Mouse (Mus musculus) liver, embryonic 15.5 days (tissue): ENCODE data around the gene Smlr1. TPM values are rescaled to one million over a fixed set of nuclear protein-coding genes. Genes with fewer than 3 reads are reported as not detected.
A peak's percentile ranks its signal among the peaks of the same experiment; 100 is the strongest.

Experiments used
- ATAC-seq: fragments of 200-750 bp; cut with Nextera tagmentation; 2 replicates; pipeline ENCODE4 v1.8.0; 2017; ENCODE audit warnings: moderate number of reproducible peaks, mild to moderate bottlenecking, moderate library complexity; ENCODE audit not compliant: insufficient read depth
- H3K27ac ChIP-seq: fragments of 300-500 bp; sonication (generic); replicated peaks from 2 replicates; pipeline ENCODE4 v1.5.1; 2015; ENCODE audit warnings: mild to moderate bottlenecking, inconsistent platforms
- H3K27me3 ChIP-seq: fragments of 300-500 bp; sonication (generic); 2 replicates; pipeline ENCODE4 v1.6.1; 2015; ENCODE audit warnings: mild to moderate bottlenecking, inconsistent platforms
- H3K36me3 ChIP-seq: fragments of 300-500 bp; sonication (generic); replicated peaks from 2 replicates; pipeline ENCODE4 v1.6.1; 2015; ENCODE audit warnings: moderate library complexity, mild to moderate bottlenecking, inconsistent platforms
- H3K4me1 ChIP-seq: fragments of 300-500 bp; sonication (generic); replicated peaks from 2 replicates; pipeline ENCODE4 v1.6.1; 2015; ENCODE audit warnings: inconsistent platforms
- H3K4me2 ChIP-seq: fragments of 300-500 bp; sonication (generic); 2 replicates; pipeline ENCODE4 v1.6.1; 2015; ENCODE audit warnings: moderate library complexity, mild to moderate bottlenecking, inconsistent platforms
- H3K4me3 ChIP-seq: fragments of 300-500 bp; sonication (generic); replicated peaks from 2 replicates; pipeline ENCODE4 v1.5.1; 2015; ENCODE audit warnings: mild to moderate bottlenecking, inconsistent platforms
- H3K9ac ChIP-seq: fragments of 300-500 bp; sonication (generic); 2 replicates; pipeline ENCODE4 v1.6.1; 2015; ENCODE audit warnings: moderate library complexity, mild to moderate bottlenecking, inconsistent platforms
- H3K9me3 ChIP-seq: fragments of 300-500 bp; sonication (generic); replicated peaks from 2 replicates; pipeline ENCODE4 v1.6.1; 2016; ENCODE audit warnings: inconsistent platforms
- WGBS: fragments of 180-500 bp; shearing (Covaris S2); methylation state at CpG from one replicate; pipeline ENCODE4 v1.1.7; 2015; ENCODE audit warnings: mixed read lengths; ENCODE audit not compliant: insufficient replicate concordance; 5-methylcytosine and 5-hydroxymethylcytosine counted together
- polyA plus RNA-seq: library from polyadenylated mRNA; unstranded; fragments of >200 nt; fragmentation: Nextera tagmentation; extraction: Ambion mirVana; gene quantifications from 2 replicates; pipeline ENCODE4 v1.2.1, GENCODE M21; 2015

The Smlr1 gene
- polyA plus RNA-seq, 1 experiment from 2014 or later = 22.3 TPM

DNA sequence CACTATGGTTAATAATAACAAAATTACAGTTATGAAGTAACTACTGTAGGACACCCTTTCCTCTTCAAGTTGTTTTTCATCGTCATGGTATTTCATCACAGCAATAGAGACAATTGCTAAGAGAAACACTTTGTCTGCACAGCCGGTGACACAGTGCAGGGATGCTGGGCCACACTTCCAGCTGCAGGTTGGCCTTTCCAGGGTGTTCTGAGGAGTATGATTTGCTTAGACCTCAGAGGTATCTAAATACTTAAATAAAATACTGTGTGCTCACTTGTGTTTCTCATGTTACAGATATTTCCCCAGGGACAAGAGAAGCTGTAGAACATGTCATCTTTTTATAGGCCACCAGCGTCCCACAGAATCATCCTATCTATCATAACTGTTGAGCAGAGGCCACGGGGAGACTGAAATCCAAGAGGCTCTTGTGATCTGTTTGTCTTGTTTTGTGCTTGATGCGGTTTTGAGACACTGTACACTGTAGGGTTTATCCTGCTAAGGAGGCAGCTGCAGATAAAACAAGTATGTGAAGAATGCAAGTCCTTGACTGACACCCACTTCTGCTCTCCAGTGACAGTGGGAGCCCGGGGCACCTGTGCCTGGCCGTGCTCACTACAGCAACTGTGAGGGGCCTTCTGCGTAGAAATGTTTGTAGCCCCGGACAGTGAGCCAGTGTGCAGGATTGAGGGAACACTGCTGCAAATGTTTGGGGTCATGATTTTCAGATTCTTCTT is 2.4 kb downstream of the Smlr1 start:
- Histone ChIP-seq H3K36me3 (no peaks in the 10 kb centered on the region), H3K4me2 (peak overlapping the region; percentile 37), H3K4me3 (0 out of 2 replicates have a peak overlapping the region, but pooled peaks have one; percentile 38), H3K4me1 (no peaks in the 10 kb centered on the region), H3K9ac (no peak overlapping the region), H3K27me3 (no peaks in the 10 kb centered on the region), H3K27ac (no peak overlapping the region), H3K9me3 (no peaks in the 10 kb centered on the region)
- WGBS = 62% methylated on average over 9 of the region's 9 CpGs
- ATAC-seq = no peak

DNA sequence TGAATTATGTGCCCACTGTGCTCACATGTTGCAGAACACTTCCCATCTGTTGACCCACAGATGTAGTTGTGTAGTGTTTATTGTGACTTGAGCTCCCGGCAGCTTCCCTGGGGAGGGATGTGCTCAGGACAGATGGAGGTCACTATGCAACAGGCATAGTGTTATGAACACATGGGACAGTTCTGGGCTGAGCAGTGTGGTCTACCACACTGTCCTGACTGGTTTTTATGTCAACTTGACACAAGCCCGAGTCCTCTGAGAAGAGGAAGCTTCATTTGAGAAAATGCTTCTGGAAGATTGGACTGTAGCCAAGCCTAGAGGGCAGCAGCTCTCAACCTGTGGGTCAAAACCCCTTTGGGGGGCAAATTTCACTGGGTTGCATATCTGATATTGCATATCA is 3.0 kb downstream of the Smlr1 start:
- no peak for ATAC-seq
- no peaks in the 10 kb centered on the region for H3K9me3 ChIP-seq
- no peak overlapping the region for H3K4me3 ChIP-seq
- H3K4me1 ChIP-seq = no peaks in the 10 kb centered on the region
- H3K27me3 ChIP-seq = no peaks in the 10 kb centered on the region
- no peak overlapping the region for H3K9ac ChIP-seq
- no peak overlapping the region for H3K27ac ChIP-seq
- WGBS = 37% methylated on average over 2 of the region's 2 CpGs
- no peak overlapping the region for H3K4me2 ChIP-seq
- 0 out of 2 replicates have a peak, but pooled peaks cover 3% of the 10 kb centered on the region for H3K36me3 ChIP-seq

DNA sequence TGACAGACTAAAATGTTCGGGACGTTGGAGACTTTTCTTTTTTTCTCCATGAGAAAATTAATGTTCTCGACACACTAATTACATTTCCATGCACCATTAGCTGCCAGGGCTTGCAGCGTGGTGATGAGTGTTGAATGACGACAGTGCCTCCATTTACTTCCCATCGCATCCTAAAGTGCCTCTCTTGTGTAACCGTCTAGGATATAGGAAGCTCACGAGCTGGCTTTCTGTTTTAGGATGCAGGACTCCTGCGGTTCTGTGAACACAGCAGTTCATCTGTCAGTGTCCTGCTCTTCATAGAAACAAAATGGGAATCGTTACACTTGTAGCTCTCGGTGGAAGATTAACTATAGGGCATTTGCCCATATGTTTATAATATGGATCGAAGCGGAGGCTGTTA is 4.7 kb downstream of the Smlr1 start:
- Histone ChIP-seq H3K9ac (no peak overlapping the region), H3K4me1 (no peaks in the 10 kb centered on the region), H3K4me2 (no peak overlapping the region), H3K27me3 (no peaks in the 10 kb centered on the region), H3K27ac (no peak overlapping the region), H3K4me3 (no peak overlapping the region), H3K9me3 (no peaks in the 10 kb centered on the region), H3K36me3 (0 out of 2 replicates have a peak, but pooled peaks cover 3% of the 10 kb centered on the region)
- WGBS = 66% methylated on average over 13 of the region's 13 CpGs
- no peak for ATAC-seq

DNA sequence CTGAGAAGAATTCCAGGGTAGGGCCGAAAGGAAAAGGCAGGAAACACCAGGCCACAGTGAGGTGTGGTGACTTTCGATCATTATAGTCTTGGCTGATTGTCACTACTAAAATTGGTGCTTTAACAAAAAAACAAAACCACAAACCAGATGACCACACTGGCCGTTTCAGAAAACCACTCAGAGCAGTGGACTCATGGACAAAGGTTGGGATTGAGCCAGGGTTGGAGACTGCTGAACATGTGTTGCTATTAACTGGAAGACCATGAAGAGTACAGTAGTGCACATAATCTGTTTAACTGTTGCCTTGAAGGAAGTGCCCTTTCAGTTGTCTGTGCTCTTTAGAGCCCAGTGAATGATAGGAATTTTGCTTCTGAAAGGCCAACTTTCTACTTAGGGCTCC is 8.9 kb downstream of the Smlr1 start:
- H3K27me3 ChIP-seq = no peaks in the 10 kb centered on the region
- WGBS = 49% methylated on average over 3 of the region's 3 CpGs

DNA sequence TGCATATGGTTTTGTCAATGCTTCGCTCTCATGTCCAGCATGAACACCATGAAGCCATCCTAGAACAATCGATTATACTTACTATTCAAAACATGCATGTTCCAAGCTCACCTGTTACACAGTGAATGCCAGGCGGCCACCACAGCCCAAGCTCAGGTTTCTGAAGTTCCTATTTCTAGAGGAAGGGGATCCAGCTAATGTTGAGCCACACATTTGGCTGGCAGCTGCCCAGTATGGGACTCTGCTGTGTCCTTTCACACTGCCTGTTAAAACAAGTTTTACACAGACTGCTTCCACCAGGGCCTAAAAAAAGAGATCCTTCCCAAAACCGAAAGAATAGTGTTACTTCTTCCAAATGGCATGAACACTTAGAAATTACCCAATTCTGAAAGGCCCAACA is 9.4 kb downstream of the Smlr1 start:
- Histone ChIP-seq H3K9ac (no peak overlapping the region), H3K27me3 (no peaks in the 10 kb centered on the region), H3K4me3 (no peak overlapping the region), H3K27ac (no peak overlapping the region), H3K4me2 (no peak overlapping the region), H3K4me1 (no peaks in the 10 kb centered on the region), H3K36me3 (0 out of 2 replicates have a peak, but pooled peaks cover 3% of the 10 kb centered on the region), H3K9me3 (no peaks in the 10 kb centered on the region)
- 53% methylated on average over 4 of the region's 4 CpGs for WGBS
- no peak for ATAC-seq

More for the DNA sequence above, 8.9 kb downstream of the Smlr1 start:
- Histone ChIP-seq H3K27ac (no peak overlapping the region), H3K4me1 (no peaks in the 10 kb centered on the region), H3K9ac (no peak overlapping the region), H3K36me3 (0 out of 2 replicates have a peak, but pooled peaks cover 3% of the 10 kb centered on the region), H3K9me3 (no peaks in the 10 kb centered on the region), H3K4me3 (no peak overlapping the region), H3K4me2 (no peak overlapping the region)
- no peak for ATAC-seq

DNA sequence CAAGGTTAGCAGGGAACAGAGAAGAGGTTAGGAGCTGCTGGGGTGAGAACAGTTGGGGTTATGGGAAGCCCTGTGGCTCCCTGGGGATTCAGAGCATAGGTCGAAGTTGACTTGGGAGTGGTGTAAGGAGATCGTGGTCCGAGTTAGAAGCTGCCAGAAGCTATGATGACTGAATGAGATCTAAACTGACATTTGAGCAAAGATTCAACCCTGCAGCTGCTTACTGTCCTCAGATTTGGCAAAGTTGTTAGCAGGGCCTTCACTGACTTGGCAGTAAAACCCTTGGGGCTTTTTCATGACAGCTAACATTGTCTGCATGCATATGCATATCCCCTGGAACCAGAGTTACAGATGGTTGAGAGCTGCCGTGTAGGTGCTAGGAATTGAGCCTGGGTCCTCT is 9.9 kb downstream of the Smlr1 start:
- no peak overlapping the region for H3K4me2 ChIP-seq
- H3K27ac ChIP-seq = no peak overlapping the region
- H3K4me3 ChIP-seq = no peak overlapping the region
- no peaks in the 10 kb centered on the region for H3K4me1 ChIP-seq
- H3K9ac ChIP-seq = no peak overlapping the region
- no peaks in the 10 kb centered on the region for H3K27me3 ChIP-seq
- H3K9me3 ChIP-seq = no peaks in the 10 kb centered on the region
- 59% methylated on average over 4 of the region's 4 CpGs for WGBS
- ATAC-seq = no peak
- H3K36me3 ChIP-seq = 0 out of 2 replicates have a peak, but pooled peaks cover 3% of the 10 kb centered on the region

DNA sequence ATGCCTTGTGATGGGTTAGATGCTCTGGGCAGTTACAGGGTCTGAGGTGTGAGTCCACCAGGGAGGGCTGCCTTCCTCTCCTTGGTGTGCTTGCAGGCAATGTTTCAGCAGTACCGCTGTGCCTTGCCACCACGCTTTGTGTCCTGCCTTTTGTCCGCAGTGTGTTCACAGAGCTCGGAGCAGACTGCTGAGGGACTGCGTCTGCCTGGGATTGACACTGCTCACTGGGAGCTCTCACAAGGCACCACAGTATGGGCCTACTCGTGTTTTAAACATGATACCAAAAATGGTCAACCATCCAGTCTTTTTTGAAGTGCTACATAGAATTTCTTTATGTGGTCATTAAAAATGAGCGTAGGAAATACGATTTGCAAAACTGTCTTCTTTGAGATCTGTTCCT is 12.3 kb downstream of the Smlr1 start:
- H3K4me1 ChIP-seq = 0 out of 2 replicates have a peak, but pooled peaks cover 2% of the 10 kb centered on the region
- H3K9ac ChIP-seq = no peak overlapping the region
- no peak for ATAC-seq
- H3K4me3 ChIP-seq = no peak overlapping the region
- H3K27me3 ChIP-seq = no peaks in the 10 kb centered on the region
- no peak overlapping the region for H3K4me2 ChIP-seq
- H3K36me3 ChIP-seq = 0 out of 2 replicates have a peak, but pooled peaks cover 3% of the 10 kb centered on the region
- H3K27ac ChIP-seq = no peak overlapping the region
- WGBS = 79% methylated on average over 8 of the region's 8 CpGs
- H3K9me3 ChIP-seq = no peaks in the 10 kb centered on the region

DNA sequence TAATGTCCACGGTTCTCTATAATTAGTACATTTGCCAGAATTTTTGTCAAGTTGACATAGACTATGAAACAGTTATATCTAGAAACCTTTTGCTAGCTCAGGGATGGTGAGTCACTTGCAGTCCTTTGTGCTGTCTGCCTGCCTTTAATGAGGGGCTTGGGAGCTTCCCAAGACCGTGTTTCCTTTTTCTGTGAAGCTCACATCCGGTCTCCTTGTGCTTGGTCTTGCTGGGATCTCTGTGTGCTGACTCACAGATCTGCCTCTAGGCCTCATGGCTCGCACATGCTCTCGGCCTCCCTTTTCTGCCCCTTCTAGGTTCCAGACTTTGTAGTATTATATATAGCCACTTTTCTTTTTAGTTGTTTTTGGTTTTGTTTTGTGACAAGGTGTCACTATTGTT is 15.6 kb downstream of the Smlr1 start:
- no peak overlapping the region for H3K9ac ChIP-seq
- H3K9me3 ChIP-seq = no peaks in the 10 kb centered on the region
- no peak overlapping the region for H3K27ac ChIP-seq
- ATAC-seq = no peak
- 0 out of 2 replicates have a peak, but pooled peaks cover 2% of the 10 kb centered on the region for H3K4me1 ChIP-seq
- no peak overlapping the region for H3K4me2 ChIP-seq
- H3K36me3 ChIP-seq = no peaks in the 10 kb centered on the region
- 55% methylated on average over 5 of the region's 5 CpGs for WGBS
- H3K27me3 ChIP-seq = no peaks in the 10 kb centered on the region
- H3K4me3 ChIP-seq = no peak overlapping the region

DNA sequence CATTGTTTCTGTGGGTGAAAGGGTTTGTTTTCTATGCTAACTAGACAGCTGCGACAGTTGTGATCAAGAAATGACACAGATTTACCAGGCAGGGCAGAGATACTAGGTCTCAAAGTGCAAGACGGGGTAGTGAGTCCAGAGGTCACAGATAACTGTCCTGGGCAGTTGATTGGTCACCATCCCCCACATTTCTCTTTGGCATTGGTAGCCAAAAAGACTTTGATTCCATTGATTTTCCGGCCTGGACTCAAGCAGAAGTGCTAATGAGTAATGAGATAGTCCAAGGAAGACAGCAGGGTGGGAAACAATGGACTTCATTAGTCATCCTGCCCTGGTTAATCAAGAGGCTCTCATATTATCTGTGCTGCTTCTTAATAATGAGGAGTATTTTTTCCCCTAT is 16.1 kb downstream of the Smlr1 start:
- whole genome bisulfite sequencing = 61% methylated on average over 3 of the region's 3 CpGs
- Histone ChIP-seq H3K4me3 (no peak overlapping the region), H3K9ac (no peak overlapping the region), H3K36me3 (no peaks in the 10 kb centered on the region), H3K4me2 (no peak overlapping the region), H3K9me3 (no peaks in the 10 kb centered on the region), H3K4me1 (0 out of 2 replicates have a peak, but pooled peaks cover 2% of the 10 kb centered on the region), H3K27me3 (no peaks in the 10 kb centered on the region), H3K27ac (no peak overlapping the region)
- peak; percentile 63 for ATAC-seq

DNA sequence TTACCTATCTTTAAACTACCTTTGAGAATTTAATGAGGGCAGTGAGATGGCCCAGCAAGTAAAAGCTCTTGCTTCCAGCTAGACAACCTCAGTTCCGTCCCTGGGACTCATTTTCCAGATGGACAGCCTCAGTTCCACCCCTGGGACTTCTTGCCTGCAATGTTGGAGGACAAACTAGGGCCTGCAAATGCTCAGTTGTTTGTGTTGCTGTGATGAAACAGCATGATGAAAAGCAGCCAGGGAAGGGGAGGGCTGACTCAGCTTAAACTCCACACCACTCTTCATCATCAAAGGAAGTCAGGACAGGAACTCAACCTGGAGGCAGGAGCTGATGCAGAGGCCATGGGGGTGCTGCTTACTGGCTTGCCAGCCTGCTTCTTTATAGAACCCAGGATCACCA is 22.2 kb downstream of the Smlr1 start:
- no peaks in the 10 kb centered on the region for H3K4me1 ChIP-seq
- H3K27ac ChIP-seq = no peak overlapping the region
- H3K36me3 ChIP-seq = no peaks in the 10 kb centered on the region
- H3K4me3 ChIP-seq = no peak overlapping the region
- H3K27me3 ChIP-seq = no peaks in the 10 kb centered on the region
- H3K4me2 ChIP-seq = no peak overlapping the region
- no peaks in the 10 kb centered on the region for H3K9me3 ChIP-seq
- ATAC-seq = no peak
- no peak overlapping the region for H3K9ac ChIP-seq
- 44% methylated on average over 1 of the region's 1 CpGs for WGBS

DNA sequence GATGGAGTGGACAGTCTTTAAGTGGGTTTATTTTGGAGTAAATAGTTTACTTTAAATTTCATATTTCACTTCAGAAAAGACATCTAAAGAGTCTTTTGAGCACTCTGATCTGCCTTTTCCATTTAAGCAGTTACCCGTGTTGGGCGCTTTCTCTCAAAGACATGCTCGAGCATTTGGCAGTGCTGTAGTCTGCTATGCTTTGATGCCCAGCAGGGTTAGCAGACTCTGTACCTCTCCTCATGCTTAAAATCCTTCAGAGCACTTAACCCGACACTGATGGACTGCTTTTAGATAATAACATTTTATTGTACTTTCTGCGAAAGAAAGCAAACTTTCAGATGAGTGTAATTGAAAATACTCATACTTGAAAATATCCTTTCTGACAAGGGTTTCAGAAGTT is 32.8 kb downstream of the Smlr1 start:
- H3K9me3 ChIP-seq = no peaks in the 10 kb centered on the region
- no peaks in the 10 kb centered on the region for H3K27me3 ChIP-seq
- H3K4me3 ChIP-seq = no peak overlapping the region
- WGBS = 75% methylated on average over 5 of the region's 5 CpGs
- H3K36me3 ChIP-seq = no peaks in the 10 kb centered on the region
- no peak overlapping the region for H3K4me2 ChIP-seq
- no peak overlapping the region for H3K9ac ChIP-seq
- no peak for ATAC-seq
- no peak overlapping the region for H3K27ac ChIP-seq
- no peaks in the 10 kb centered on the region for H3K4me1 ChIP-seq
